Mouse (Mus musculus) heart, postnatal 36 days (tissue): ENCODE data around the gene Fzd2. TPM values are rescaled to one million over a fixed set of nuclear protein-coding genes. Genes with fewer than 3 reads are reported as not detected.

Experiments used
- DNase-seq, 2 experiments: peaks; one replicate each; pipeline ENCODE4 v3.0.0; 2021 to 2022
- intact Hi-C: fragments of 180-260 bp; cut with DNase I; formaldehyde crosslinking; loops from one replicate; pipeline ENCODE4 v1.15.1; 2025
- total RNA-seq, 2 experiments: library from RNA; stranded (reverse); gene quantifications; 2 replicates each; pipeline ENCODE4 v1.2.3; 2021

The Fzd2 gene
- total RNA-seq, 2 experiments from 2014 or later: 3.1 to 5.4 TPM

- DNase-seq: no peak
- intact Hi-C loops: no loop called here
These were observed 5.3 kb downstream of the Fzd2 start for GRCm38 (mm10) chr11:102609483-102609882.

- intact Hi-C loops: no loop called here
- no peak for DNase-seq
These were observed 6.1 kb downstream of the Fzd2 start for GRCm38 (mm10) chr11:102610260-102610659.

- intact Hi-C loops: no loop called here
- DNase-seq: no peak
These were observed 6.6 kb downstream of the Fzd2 start for GRCm38 (mm10) chr11:102610675-102611316.

GRCm38 (mm10) chr11:102611317-102611705 is 7.1 kb downstream of the Fzd2 start:
- DNase-seq: no peak
- intact Hi-C loops: no loop called here

- DNase-seq: no peak
These were observed 15.3 kb downstream of the Fzd2 start for GRCm38 (mm10) chr11:102619449-102619848.

GRCm38 (mm10) chr11:102623876-102624789 is 19.9 kb downstream of the Fzd2 start:
- DNase-seq: peak in 1 of 2 experiments; percentile 13
- intact Hi-C loops: no loop called here

More at GRCm38 (mm10) chr11:102619449-102619848, 15.3 kb downstream of the Fzd2 start:
- intact Hi-C loops: no loop called here

GRCm38 (mm10) chr11:102624888-102625407 is 20.8 kb downstream of the Fzd2 start:
- no peak for DNase-seq
- intact Hi-C loops: no loop called here

GRCm38 (mm10) chr11:102627171-102627931 is 23.2 kb downstream of the Fzd2 start:
- intact Hi-C loops: no loop called here
- no peak for DNase-seq

GRCm38 (mm10) chr11:102628529-102628928 is 24.3 kb downstream of the Fzd2 start:
- intact Hi-C loops: no loop called here
- DNase-seq: no peak

- no peak for DNase-seq
- intact Hi-C loops: no loop called here
These were observed 25.2 kb downstream of the Fzd2 start for GRCm38 (mm10) chr11:102629375-102629774.

- DNase-seq: no peak
- intact Hi-C loops: no loop called here
These were observed 26.5 kb downstream of the Fzd2 start for GRCm38 (mm10) chr11:102630731-102631130.

- no peak for DNase-seq
- intact Hi-C loops: no loop called here
These were observed 27.0 kb downstream of the Fzd2 start for GRCm38 (mm10) chr11:102631203-102631602.

- intact Hi-C loops: no loop called here
- DNase-seq: no peak
These were observed 28.5 kb downstream of the Fzd2 start for GRCm38 (mm10) chr11:102632725-102633124.

- no peak for DNase-seq
- intact Hi-C loops: no loop called here
These were observed 29.2 kb downstream of the Fzd2 start for GRCm38 (mm10) chr11:102633379-102633778.

- intact Hi-C loops: no loop called here
- DNase-seq: peak; percentile 6 to 9
These were observed 32.7 kb downstream of the Fzd2 start for GRCm38 (mm10) chr11:102636887-102637286.

GRCm38 (mm10) chr11:102643891-102644382 is 39.7 kb downstream of the Fzd2 start:
- intact Hi-C loops: loop anchor here (2.0 kb wide), 1 partner anchor 41 kb away; no protein-coding TSS in a partner anchor
- peak; percentile 40 to 54 for DNase-seq

- intact Hi-C loops: no loop called here
- DNase-seq: no peak
These were observed 42.0 kb downstream of the Fzd2 start for GRCm38 (mm10) chr11:102646226-102646625.

- intact Hi-C loops: no loop called here
- DNase-seq: no peak
These were observed 43.7 kb downstream of the Fzd2 start for GRCm38 (mm10) chr11:102647885-102648284.

- peak; percentile 68 to 76 for DNase-seq
- intact Hi-C loops: loop anchor here (1.0 to 2.0 kb wide), 2 partner anchors 79 to 165 kb away; no protein-coding TSS in a partner anchor
These were observed 47.2 kb downstream of the Fzd2 start for GRCm38 (mm10) chr11:102651381-102651780.

GRCm38 (mm10) chr11:102652844-102653243 is 48.6 kb downstream of the Fzd2 start:
- no peak for DNase-seq
- intact Hi-C loops: no loop called here
